Mouse (Mus musculus): ENCODE data around the gene Olfr288. TPM values are rescaled to one million over a fixed set of nuclear protein-coding genes. Genes with fewer than 3 reads are reported as not detected.

Olfr288 gene
- polyA plus RNA-seq, 1 experiment from 2014 or later, result not detected

DNA sequence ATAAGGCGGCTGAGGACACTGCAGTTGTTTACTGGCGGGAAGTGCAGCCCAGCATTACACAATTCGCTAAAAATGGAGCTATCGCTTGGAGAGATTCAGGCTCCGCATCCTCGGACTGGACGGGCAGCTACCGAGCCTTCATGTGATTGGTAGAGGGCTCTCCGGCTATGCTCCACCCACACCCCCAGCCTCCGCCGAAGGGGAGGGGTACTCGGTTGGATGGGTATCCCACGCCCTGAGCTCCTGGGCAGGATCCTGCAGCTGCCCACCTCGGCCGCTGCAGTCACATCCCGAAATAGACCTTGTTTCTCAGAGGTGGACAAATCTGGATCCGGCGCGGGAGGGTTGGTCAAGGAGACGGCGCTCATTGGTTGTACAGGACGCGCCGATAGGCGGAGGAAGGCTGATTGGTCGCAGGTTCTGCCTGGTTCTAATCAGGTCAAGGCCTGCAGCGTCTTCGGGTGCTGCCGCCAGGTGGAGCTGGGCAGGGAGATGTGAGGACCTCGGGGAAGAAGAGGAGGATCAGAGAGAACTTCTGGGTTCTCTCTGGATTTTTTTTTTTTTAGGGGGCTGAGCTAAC, 14.1 kb downstream of the Olfr288 start:
- 0% methylated on average over 30 of the region's 30 CpGs for WGBS
- Histone ChIP-seq H3K27me3 (ENCODE audit: control insufficient read depth, insufficient read depth, low read length) (no peaks in the 10 kb centered on the region), H3K27ac (replicated peaks) (peak overlapping the region; percentile 49; the same call in 1 of the 2 replicates), H3K9me3 (ENCODE audit: control insufficient read depth, low read length) (no peaks in the 10 kb centered on the region), H3K9ac (ENCODE audit: low read length) (peak overlapping the region; percentile 19), H3K4me1 (replicated peaks; ENCODE audit: control insufficient read depth, insufficient read depth) (no peaks in the 10 kb centered on the region), H3K4me2 (replicated peaks; ENCODE audit: low read depth) (peak overlapping the region; percentile 54), H3K4me3 (ENCODE audit: low read depth, low read length) (peak overlapping the region; percentile 48), H3K36me3 (ENCODE audit: control insufficient read depth, insufficient read depth, low read length) (no peaks in the 10 kb centered on the region)
- peak; percentile 98 for ATAC-seq (ENCODE audit: low FRiP score, low TSS enrichment)
- peak; percentile 93 for TF ChIP-seq CTCF (IDR thresholded peaks at IDR 0.05; ENCODE audit: low read depth)
- TF ChIP-seq EP300 (optimal IDR thresholded peaks at IDR 0.05), result no peak
- peak; percentile 94 for DNase-seq (ENCODE audit: low spot score)

DNA sequence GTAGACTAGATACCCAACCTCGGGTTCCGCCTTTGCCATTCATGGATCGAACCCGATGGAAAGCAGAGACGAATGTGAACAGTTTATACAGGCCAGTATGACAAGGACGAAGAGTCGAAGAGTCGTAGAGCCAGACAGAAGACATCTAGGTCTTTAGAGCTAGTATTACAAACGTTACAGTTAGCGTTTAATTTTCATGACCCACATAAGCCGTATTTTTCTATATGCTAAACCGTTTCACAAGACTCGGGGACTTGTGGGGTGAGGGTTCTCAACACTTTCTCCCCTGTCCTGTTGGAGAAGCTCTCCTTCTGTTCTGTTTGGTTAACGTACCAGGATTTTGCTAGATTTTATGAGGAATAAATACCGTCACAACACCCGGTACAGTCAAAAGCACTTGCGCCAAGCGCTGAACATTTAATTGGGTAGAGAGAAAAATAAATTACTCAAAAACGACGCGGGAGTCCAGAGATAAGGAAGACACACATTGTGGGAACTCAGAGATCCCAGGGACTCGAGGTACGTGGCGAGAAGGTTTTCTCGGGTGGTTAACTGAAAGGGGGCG, 14.7 kb downstream of the Olfr288 start:
- Histone ChIP-seq H3K27ac (replicated peaks) (peak overlapping the region; percentile 49; the same call in 1 of the 2 replicates), H3K9ac (ENCODE audit: low read length) (peak overlapping the region; percentile 19)
- 7% methylated on average over 26 of the region's 26 CpGs for WGBS

DNA sequence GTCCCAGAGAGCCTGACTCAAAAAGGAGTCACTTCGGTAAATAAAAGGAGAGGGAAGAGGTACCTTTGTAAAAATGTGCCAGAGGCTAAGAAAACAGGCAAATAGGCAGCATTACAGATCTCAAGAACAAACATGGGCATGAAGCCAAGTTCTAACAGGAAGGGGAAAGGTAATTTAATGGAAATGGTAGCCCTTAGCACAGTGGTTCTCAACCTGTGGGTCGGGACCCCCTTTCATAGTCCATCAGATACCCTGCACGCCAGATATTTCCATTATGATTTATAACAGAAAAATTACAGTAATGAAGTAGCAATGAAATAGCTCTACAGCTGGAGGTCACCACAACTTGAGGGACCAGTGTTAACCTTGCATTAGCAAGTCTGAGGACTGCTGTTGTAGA, 18.0 kb downstream of the Olfr288 start:
- Histone ChIP-seq H3K4me2 (replicated peaks; ENCODE audit: low read depth) (no peak overlapping the region), H3K9me3 (ENCODE audit: control insufficient read depth, low read length) (no peaks in the 10 kb centered on the region), H3K27me3 (ENCODE audit: control insufficient read depth, insufficient read depth, low read length) (no peaks in the 10 kb centered on the region), H3K27ac (replicated peaks) (no peak overlapping the region), H3K36me3 (ENCODE audit: control insufficient read depth, insufficient read depth, low read length) (no peaks in the 10 kb centered on the region), H3K4me3 (ENCODE audit: low read depth, low read length) (no peak overlapping the region), H3K9ac (ENCODE audit: low read length) (no peak overlapping the region), H3K4me1 (replicated peaks; ENCODE audit: control insufficient read depth, insufficient read depth) (no peaks in the 10 kb centered on the region)
- no peak for DNase-seq (ENCODE audit: low spot score)
- WGBS, result 49% methylated on average over 3 of the region's 3 CpGs
- no peak for TF ChIP-seq EP300 (optimal IDR thresholded peaks at IDR 0.05)
- TF ChIP-seq CTCF (IDR thresholded peaks at IDR 0.05; ENCODE audit: low read depth), result no peak
- ATAC-seq (ENCODE audit: low FRiP score, low TSS enrichment), result peak; percentile 13; the same call in 1 of the 2 replicates

More for the DNA sequence above, 14.7 kb downstream of the Olfr288 start:
- Histone ChIP-seq H3K36me3 (ENCODE audit: control insufficient read depth, insufficient read depth, low read length) (no peaks in the 10 kb centered on the region), H3K4me1 (replicated peaks; ENCODE audit: control insufficient read depth, insufficient read depth) (no peaks in the 10 kb centered on the region), H3K4me2 (replicated peaks; ENCODE audit: low read depth) (peak overlapping the region; percentile 54), H3K27me3 (ENCODE audit: control insufficient read depth, insufficient read depth, low read length) (no peaks in the 10 kb centered on the region), H3K4me3 (ENCODE audit: low read depth, low read length) (peak overlapping the region; percentile 48), H3K9me3 (ENCODE audit: control insufficient read depth, low read length) (no peaks in the 10 kb centered on the region)
- TF ChIP-seq EP300 (optimal IDR thresholded peaks at IDR 0.05), result no peak
- TF ChIP-seq CTCF (IDR thresholded peaks at IDR 0.05; ENCODE audit: low read depth), result no peak
- DNase-seq (ENCODE audit: low spot score) (no peak), ATAC-seq (ENCODE audit: low FRiP score, low TSS enrichment) (no peak)

DNA sequence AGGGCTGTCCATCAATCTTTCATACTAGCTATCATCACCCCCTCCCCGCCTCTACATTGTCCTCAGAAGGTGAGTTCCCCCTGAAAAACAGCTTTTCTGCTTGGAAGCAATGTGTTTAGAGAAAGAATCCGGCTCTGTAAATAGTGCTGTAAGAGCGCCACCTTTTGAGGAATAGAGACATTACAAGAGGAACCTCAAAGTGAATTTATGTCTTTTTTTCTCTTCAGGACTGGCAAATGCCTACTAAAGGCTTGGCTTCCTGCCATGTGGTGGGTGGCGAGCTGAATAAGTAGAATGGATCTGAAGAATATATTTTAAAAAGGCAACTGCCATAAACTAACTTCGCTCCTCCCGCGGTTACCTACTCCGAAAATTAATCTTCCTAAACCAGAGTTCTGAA, 21.5 kb downstream of the Olfr288 start:
- H3K4me2 ChIP-seq (replicated peaks; ENCODE audit: low read depth), result no peak overlapping the region
- H3K27ac ChIP-seq (replicated peaks), result no peak overlapping the region
- TF ChIP-seq EP300 (optimal IDR thresholded peaks at IDR 0.05) (no peak), CTCF (IDR thresholded peaks at IDR 0.05; ENCODE audit: low read depth) (peak; percentile 79)
- peaks cover 5% of the 10 kb centered on the region; the same call in 1 of the 2 replicates for H3K27me3 ChIP-seq (ENCODE audit: control insufficient read depth, insufficient read depth, low read length)
- WGBS, result 45% methylated on average over 8 of the region's 8 CpGs
- ATAC-seq (ENCODE audit: low FRiP score, low TSS enrichment), result no peak
- no peak overlapping the region for H3K9ac ChIP-seq (ENCODE audit: low read length)
- no peak overlapping the region for H3K4me3 ChIP-seq (ENCODE audit: low read depth, low read length)
- no peak for DNase-seq (ENCODE audit: low spot score)
- no peaks in the 10 kb centered on the region for H3K36me3 ChIP-seq (ENCODE audit: control insufficient read depth, insufficient read depth, low read length)
- H3K9me3 ChIP-seq (ENCODE audit: control insufficient read depth, low read length), result no peaks in the 10 kb centered on the region
- no peaks in the 10 kb centered on the region for H3K4me1 ChIP-seq (replicated peaks; ENCODE audit: control insufficient read depth, insufficient read depth)

DNA sequence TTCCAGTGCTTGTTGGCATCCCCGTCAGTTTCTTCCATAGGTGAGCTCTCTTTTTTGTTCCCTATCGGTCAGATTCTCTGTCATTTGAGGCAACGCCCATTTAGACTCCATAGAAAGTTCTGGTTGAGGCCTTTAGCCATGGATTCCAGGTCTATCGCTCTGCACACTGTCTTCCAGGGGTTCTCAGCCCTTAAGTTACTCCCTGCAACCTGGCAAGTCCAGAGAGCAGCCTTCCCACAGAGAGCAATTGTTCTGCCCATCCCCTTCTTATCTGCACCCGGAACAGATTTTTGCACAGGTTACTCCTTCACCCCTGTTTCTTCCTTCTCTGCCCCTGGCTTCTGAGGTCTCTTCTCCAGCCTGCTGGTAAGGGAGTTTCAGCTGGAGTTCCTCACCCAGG, 23.2 kb downstream of the Olfr288 start:
- no peak overlapping the region for H3K4me3 ChIP-seq (ENCODE audit: low read depth, low read length)
- no peaks in the 10 kb centered on the region for H3K9me3 ChIP-seq (ENCODE audit: control insufficient read depth, low read length)
- no peak overlapping the region for H3K27ac ChIP-seq (replicated peaks)
- WGBS, result 58% methylated on average over 5 of the region's 5 CpGs
- no peaks in the 10 kb centered on the region for H3K36me3 ChIP-seq (ENCODE audit: control insufficient read depth, insufficient read depth, low read length)
- DNase-seq (ENCODE audit: low spot score) (no peak), ATAC-seq (ENCODE audit: low FRiP score, low TSS enrichment) (no peak)
- H3K4me1 ChIP-seq (replicated peaks; ENCODE audit: control insufficient read depth, insufficient read depth), result no peaks in the 10 kb centered on the region
- no peak overlapping the region for H3K4me2 ChIP-seq (replicated peaks; ENCODE audit: low read depth)
- no peak overlapping the region for H3K9ac ChIP-seq (ENCODE audit: low read length)
- H3K27me3 ChIP-seq (ENCODE audit: control insufficient read depth, insufficient read depth, low read length), result peaks cover 5% of the 10 kb centered on the region; the same call in 1 of the 2 replicates
- TF ChIP-seq EP300 (optimal IDR thresholded peaks at IDR 0.05), result no peak
- no peak for TF ChIP-seq CTCF (IDR thresholded peaks at IDR 0.05; ENCODE audit: low read depth)

DNA sequence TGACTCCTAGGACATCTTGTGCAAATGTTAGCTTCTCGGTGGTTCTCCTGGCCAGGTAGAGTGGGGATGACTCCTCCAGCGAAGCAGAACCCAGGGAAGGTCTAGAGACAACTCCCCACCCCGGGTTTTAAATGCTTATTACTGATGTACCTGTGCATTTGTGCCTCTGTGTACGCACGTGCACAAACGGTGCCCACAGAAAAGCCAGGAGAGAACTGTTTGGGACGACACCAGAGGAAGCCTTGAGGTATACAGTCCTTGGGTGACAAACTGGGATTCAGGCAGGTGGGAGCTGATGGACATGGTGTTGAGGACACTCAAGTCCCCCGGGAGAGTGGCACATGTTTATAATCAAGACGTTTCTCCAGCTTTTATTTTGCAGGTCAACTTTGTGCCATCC, 24.4 kb downstream of the Olfr288 start:
- no peaks in the 10 kb centered on the region for H3K36me3 ChIP-seq (ENCODE audit: control insufficient read depth, insufficient read depth, low read length)
- DNase-seq (ENCODE audit: low spot score), result no peak

More for the DNA sequence above, 24.4 kb downstream of the Olfr288 start:
- no peaks in the 10 kb centered on the region for H3K4me1 ChIP-seq (replicated peaks; ENCODE audit: control insufficient read depth, insufficient read depth)
- ATAC-seq (ENCODE audit: low FRiP score, low TSS enrichment), result no peak
- TF ChIP-seq CTCF (IDR thresholded peaks at IDR 0.05; ENCODE audit: low read depth) (no peak), EP300 (optimal IDR thresholded peaks at IDR 0.05) (no peak)
- no peaks in the 10 kb centered on the region for H3K9me3 ChIP-seq (ENCODE audit: control insufficient read depth, low read length)
- 64% methylated on average over 9 of the region's 9 CpGs for WGBS
- no peak overlapping the region for H3K4me2 ChIP-seq (replicated peaks; ENCODE audit: low read depth)
- no peak overlapping the region for H3K9ac ChIP-seq (ENCODE audit: low read length)
- H3K27ac ChIP-seq (replicated peaks), result no peak overlapping the region
- no peak overlapping the region for H3K4me3 ChIP-seq (ENCODE audit: low read depth, low read length)
- peaks cover 9% of the 10 kb centered on the region; the same call in 1 of the 2 replicates for H3K27me3 ChIP-seq (ENCODE audit: control insufficient read depth, insufficient read depth, low read length)
